Mouse (Mus musculus) layer of hippocampus, postnatal 25 days (tissue): ENCODE measurements around the gene Osbpl7. TPM values are rescaled to one million over a fixed set of nuclear protein-coding genes. Genes with fewer than 3 reads are reported as not detected.

Experiments used
- DNase-seq, 2 experiments: peaks; one replicate each; pipeline ENCODE4 v3.0.0; 2022; ENCODE audit warnings: mixed read lengths in 2 of 2, low spot score in 1 of 2; ENCODE audit errors: extremely low spot score in 1 of 2
- total RNA-seq, 2 experiments: library from RNA; stranded (reverse); gene quantifications; 2 replicates each; pipeline ENCODE4 v1.2.3; 2021

Osbpl7 gene
- 10 to 100 TPM; 15.8 to 16.5 TPM for total RNA-seq

GRCm38 (mm10) chr11:97050216-97050943, at the start of gene Osbpl7:
Gene Osbpl7 (plus strand): TSS chr11:97050628.
- peak; percentile 65 to 67 for DNase-seq

- DNase-seq = no peak
Observed at GRCm38 (mm10) chr11:97003170-97003569, 47.3 kb upstream of the Osbpl7 start.

GRCm38 (mm10) chr11:97007093-97007794, 43.2 kb upstream of the Osbpl7 start:
- DNase-seq = no peak

GRCm38 (mm10) chr11:97009198-97009790, 41.1 kb upstream of the Osbpl7 start:
- no peak for DNase-seq

- DNase-seq = no peak
Observed at GRCm38 (mm10) chr11:97013121-97013670, 37.2 kb upstream of the Osbpl7 start, which contains the start of gene Sp6. Gene Sp6 (plus strand): TSS chr11:97013394.

GRCm38 (mm10) chr11:97017696-97018582, 32.5 kb upstream of the Osbpl7 start:
- no peak for DNase-seq

- no peak for DNase-seq
Observed at GRCm38 (mm10) chr11:97018583-97019344, 31.7 kb upstream of the Osbpl7 start.

- no peak for DNase-seq
Observed at GRCm38 (mm10) chr11:97019345-97019708, 31.1 kb upstream of the Osbpl7 start.

GRCm38 (mm10) chr11:97021121-97021765, 29.2 kb upstream of the Osbpl7 start:
- no peak for DNase-seq

GRCm38 (mm10) chr11:97021873-97022484, 28.4 kb upstream of the Osbpl7 start:
- DNase-seq = peak; percentile 32 to 74

- no peak for DNase-seq
Observed at GRCm38 (mm10) chr11:97024977-97025376, 25.5 kb upstream of the Osbpl7 start.

- peak; percentile 62 to 88 for DNase-seq
Observed at GRCm38 (mm10) chr11:97025721-97026344, 24.6 kb upstream of the Osbpl7 start.

GRCm38 (mm10) chr11:97029686-97030417, 20.6 kb upstream of the Osbpl7 start, which contains the start of gene Scrn2:
Gene Scrn2 (plus strand): TSS chr11:97029938.
- peak; percentile 80 to 85 for DNase-seq

GRCm38 (mm10) chr11:97030426-97030825, 20.0 kb upstream of the Osbpl7 start:
- DNase-seq = no peak

GRCm38 (mm10) chr11:97031977-97032376, 18.5 kb upstream of the Osbpl7 start:
- no peak for DNase-seq

- DNase-seq = no peak
Observed at GRCm38 (mm10) chr11:97032499-97032898, 17.9 kb upstream of the Osbpl7 start.

GRCm38 (mm10) chr11:97033781-97034180, 16.6 kb upstream of the Osbpl7 start:
- DNase-seq = no peak
